In the genomic region with DNA sequence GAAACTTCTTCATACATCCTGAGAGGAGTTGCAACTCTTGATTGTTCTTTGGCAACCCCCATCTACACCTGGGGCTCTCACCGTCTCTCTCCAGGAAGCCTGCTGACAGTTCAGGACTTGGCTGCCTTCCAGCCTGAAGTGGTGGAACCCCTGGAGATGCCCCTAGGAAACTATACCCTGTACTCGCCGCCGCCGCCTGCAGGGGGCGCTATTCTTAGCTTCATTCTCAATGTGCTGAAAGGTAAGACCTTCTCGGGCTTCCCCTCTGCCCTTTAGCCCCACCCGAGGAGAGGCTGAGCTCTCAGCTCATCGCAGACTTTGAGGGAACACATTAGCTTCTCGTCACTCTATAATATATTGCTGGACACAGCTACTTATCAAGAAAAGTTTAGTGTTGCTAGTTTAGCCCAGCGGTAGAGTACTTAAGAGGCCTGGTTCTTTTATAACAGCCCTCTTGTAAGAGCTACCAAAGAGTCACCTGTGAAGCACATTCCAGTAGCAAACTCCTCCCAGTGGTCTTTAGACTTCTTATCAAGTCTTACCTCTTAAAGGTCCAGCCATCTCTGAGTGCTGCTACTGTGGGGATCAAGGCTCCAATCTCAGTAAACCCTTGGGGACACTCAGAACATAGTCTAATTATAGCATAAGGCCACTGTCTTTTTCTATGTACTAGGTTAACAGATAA, we compare ENCODE assay signal across 11 mouse cellular contexts. TPM values are rescaled to one million over a fixed set of nuclear protein-coding genes. Genes with fewer than 3 reads are reported as not detected.
A peak's percentile ranks its signal among the peaks of the same experiment; 100 is the strongest.
DNase-seq lines count a peak whose midpoint lies in the region; ATAC-seq and TF ChIP-seq lines count a peak whose summit lies in the region.
"Had no signal": no experiment of that assay in that cellular context is flagged by ENCODE, and none has a peak within 500 bp of the region (broad histone marks: within the 10 kb centered on the region; RNA-seq: fewer than 3 reads in every experiment).

No protein-coding gene starts in this region.

- peak; percentile 53 for TF ChIP-seq CTCF in heart, adult 2 months (IDR thresholded peaks at IDR 0.05)

- peak; percentile 17; the same call in 1 of the 2 replicates for ATAC-seq in granulocyte monocyte progenitor cell, adult 5-6 weeks (replicated peaks; ENCODE audit: poor library complexity, severe bottlenecking)
- ATAC-seq in forebrain, embryonic 14.5 days, result no peak
- ATAC-seq: forebrain, embryonic 16.5 days had no signal

- peaks cover under 1% of the 10 kb centered on the region; the same call in 1 of the 2 replicates for H3K4me1 ChIP-seq in heart, adult 2 months (ENCODE audit: control insufficient read depth, insufficient read depth, low read length)
- H3K4me1 ChIP-seq in forebrain, embryonic 14.5 days (ENCODE audit: control insufficient read depth, insufficient read depth, low read length), result no peaks in the 10 kb centered on the region
- H3K4me1 ChIP-seq: neural tube, embryonic 13.5 days had no signal

- H3K4me3 ChIP-seq in heart, adult 2 months, result no peak overlapping the region
- no peak overlapping the region for H3K4me3 ChIP-seq in forebrain, embryonic 14.5 days (ENCODE audit: low read depth, low read length)
- H3K4me3 ChIP-seq: heart, embryonic 12.5 days; neural tube, embryonic 13.5 days had no signal

- H3K27me3 ChIP-seq in heart, adult 2 months (ENCODE audit: control insufficient read depth, insufficient read depth, low read length), result no peaks in the 10 kb centered on the region
- no peaks in the 10 kb centered on the region for H3K27me3 ChIP-seq in forebrain, embryonic 14.5 days (replicated peaks; ENCODE audit: control insufficient read depth, insufficient read depth, low read length)
- H3K27me3 ChIP-seq: heart, embryonic 12.5 days; neural tube, embryonic 13.5 days had no signal

- H3K4me2 ChIP-seq in forebrain, embryonic 14.5 days (ENCODE audit: low read length), result no peak overlapping the region
- H3K4me2 ChIP-seq: heart, embryonic 12.5 days; neural tube, embryonic 13.5 days had no signal

- no peak overlapping the region for H3K9ac ChIP-seq in heart, adult 2 months (ENCODE audit: low read depth, low read length)
- H3K9ac ChIP-seq in forebrain, embryonic 14.5 days (ENCODE audit: low read length), result no peak overlapping the region
- H3K9ac ChIP-seq: heart, embryonic 12.5 days; neural tube, embryonic 13.5 days had no signal

- no peak for TF ChIP-seq EP300 in heart, adult 2 months (IDR thresholded peaks at IDR 0.05; ENCODE audit: insufficient read depth, low read depth, low read length)

- WGBS in heart, adult 2 months, result 38% methylated on average over 11 of the region's 11 CpGs
- 47% methylated on average over 11 of the region's 11 CpGs for WGBS in forebrain, embryonic 14.5 days

- no peak overlapping the region for H3K27ac ChIP-seq in heart, adult 2 months
- H3K27ac ChIP-seq in forebrain, embryonic 14.5 days (ENCODE audit: low read depth, low read length), result no peak overlapping the region
- H3K27ac ChIP-seq: neural tube, embryonic 13.5 days had no signal

- DNase-seq in heart, adult 2 months, result no peak
- no peak for DNase-seq in heart, postnatal 36 days
- peak; percentile 18 to 36 for DNase-seq in lung, postnatal 4 days
- DNase-seq in lung, adult 18-20 months, result no peak
- DNase-seq in thymus, postnatal 4 days, result peak; percentile 68
- DNase-seq in ovary, postnatal 10 days (ENCODE audit: low spot score), result no peak
- DNase-seq in forebrain, embryonic 14.5 days (ENCODE audit: low spot score), result no peak

- H3K36me3 ChIP-seq in heart, adult 2 months (ENCODE audit: control insufficient read depth, insufficient read depth, low read length), result no peaks in the 10 kb centered on the region
- H3K36me3 ChIP-seq in forebrain, embryonic 14.5 days (ENCODE audit: control insufficient read depth, insufficient read depth, low read length), result no peaks in the 10 kb centered on the region
- H3K36me3 ChIP-seq: heart, embryonic 12.5 days; neural tube, embryonic 13.5 days had no signal

- no peak for TF ChIP-seq POLR2A in heart, adult 2 months (IDR thresholded peaks at IDR 0.05; ENCODE audit: insufficient read depth, low read depth, low read length)

- intact Hi-C loops in heart, adult 2 months (cut with DNase I), result no loop called here
- intact Hi-C loops in heart, postnatal 36 days (cut with DNase I), result no loop called here

- no peaks in the 10 kb centered on the region for H3K79me2 ChIP-seq in heart, adult 2 months (replicated peaks; ENCODE audit: control insufficient read depth, insufficient read depth, low read length)

- H3K9me3 ChIP-seq in forebrain, embryonic 14.5 days (replicated peaks; ENCODE audit: control insufficient read depth, low read length), result no peaks in the 10 kb centered on the region
- H3K9me3 ChIP-seq: heart, embryonic 12.5 days; neural tube, embryonic 13.5 days had no signal

RNA-seq across cellular contexts. Expression of gene Ggt5, which starts 16.2 kb away (rescaled TPM):
- total RNA-seq in heart, adult 2 months (2021), result 1 to 10 TPM; 3.8 to 7.9 TPM
- polyA plus RNA-seq in heart, adult 2 months (2012; rRNA removed), result 41.9 TPM in 2 replicates
- 1 to 10 TPM; 5.4 to 9.0 TPM for total RNA-seq in heart, postnatal 36 days (2021)
- total RNA-seq in granulocyte monocyte progenitor cell, adult 5-6 weeks (2014; fragmentation: Nextera tagmentation), result 2.3 and 6.4 TPM in 2 replicates
- total RNA-seq in granulocyte monocyte progenitor cell, adult 5-6 weeks (2017), result 2.4 and 3.6 TPM in 2 replicates
- 1.8 and 2.1 TPM in 2 replicates for polyA plus RNA-seq in forebrain, embryonic 14.5 days (2014; fragmentation: Nextera tagmentation; extraction: Ambion mirVana)

RNA-seq across cellular contexts. Expression of gene Susd2, which starts 38.5 kb away (rescaled TPM):
- 1 to 10 TPM; 1.3 to 1.8 TPM for total RNA-seq in heart, adult 2 months (2021)
- 4.3 TPM in 2 replicates for polyA plus RNA-seq in heart, adult 2 months (2012; rRNA removed)
- 1 to 10 TPM; 1.4 to 1.8 TPM for total RNA-seq in heart, postnatal 36 days (2021)
- total RNA-seq in granulocyte monocyte progenitor cell, adult 5-6 weeks (2014; fragmentation: Nextera tagmentation), result 0.26 TPM in 1 of 2 replicates, not detected in the other
- total RNA-seq in granulocyte monocyte progenitor cell, adult 5-6 weeks (2017), result not detected in 2 replicates
- polyA plus RNA-seq in forebrain, embryonic 14.5 days (2014; fragmentation: Nextera tagmentation; extraction: Ambion mirVana), result 1.3 TPM in 2 replicates

RNA-seq across cellular contexts. Expression of gene Ggt1, which starts 43.9 kb away (rescaled TPM):
- total RNA-seq in heart, adult 2 months (2021), result under 1 TPM in 1 of 2 experiments, not detected in 1; 0.31 TPM
- 0.35 TPM in 1 of 2 replicates, not detected in the other for polyA plus RNA-seq in heart, adult 2 months (2012; rRNA removed)
- total RNA-seq in heart, postnatal 36 days (2021), result not detected
- total RNA-seq in granulocyte monocyte progenitor cell, adult 5-6 weeks (2014; fragmentation: Nextera tagmentation), result 1.7 TPM in 1 of 2 replicates, not detected in the other
- 1.7 TPM in 1 of 2 replicates, not detected in the other for total RNA-seq in granulocyte monocyte progenitor cell, adult 5-6 weeks (2017)
- 1.1 and 1.2 TPM in 2 replicates for polyA plus RNA-seq in forebrain, embryonic 14.5 days (2014; fragmentation: Nextera tagmentation; extraction: Ambion mirVana)

RNA-seq across cellular contexts. Expression of gene Lrrc75b, which starts 45.2 kb away (rescaled TPM):
- total RNA-seq in heart, adult 2 months (2021), result under 1 TPM; 0.66 to 0.84 TPM
- 1.00 and 1.3 TPM in 2 replicates for polyA plus RNA-seq in heart, adult 2 months (2012; rRNA removed)
- 1 to 10 TPM; 1.1 to 1.5 TPM for total RNA-seq in heart, postnatal 36 days (2021)
- not detected in 2 replicates for total RNA-seq in granulocyte monocyte progenitor cell, adult 5-6 weeks (2014; fragmentation: Nextera tagmentation)
- not detected in 2 replicates for total RNA-seq in granulocyte monocyte progenitor cell, adult 5-6 weeks (2017)
- polyA plus RNA-seq in forebrain, embryonic 14.5 days (2014; fragmentation: Nextera tagmentation; extraction: Ambion mirVana), result 15.7 and 18.8 TPM in 2 replicates

Comparison
In these comparisons a context has a peak if more than half of its experiments do, and no peak if none do; other contexts are left out.
1. DNase-seq: peak in lung, postnatal 4 days (2 of 2) and thymus, postnatal 4 days (single experiment); none in heart, adult 2 months (0 of 2), heart, postnatal 36 days (0 of 2), lung, adult 18-20 months (0 of 2), ovary, postnatal 10 days (single experiment) and forebrain, embryonic 14.5 days (single experiment).